Mouse (Mus musculus) neural tube, embryonic 15.5 days (tissue): ENCODE measurements around the gene Zfp36l1. TPM values are rescaled to one million over a fixed set of nuclear protein-coding genes. Genes with fewer than 3 reads are reported as not detected.

Source experiments
- ATAC-seq: fragments of 200-750 bp; cut with Nextera tagmentation; 2 replicates; pipeline ENCODE4 v1.8.0; 2017; ENCODE audit warnings: mild to moderate bottlenecking, moderate TSS enrichment, moderate library complexity; ENCODE audit not compliant: low FRiP score
- H3K27ac ChIP-seq: fragments of 300-500 bp; sonication (generic); replicated peaks from 2 replicates; pipeline ENCODE4 v1.5.1; 2015; ENCODE audit warnings: mild to moderate bottlenecking, inconsistent platforms
- H3K27me3 ChIP-seq: fragments of 300-500 bp; sonication (generic); replicated peaks from 2 replicates; pipeline ENCODE4 v1.6.1; 2015; ENCODE audit warnings: inconsistent platforms
- H3K36me3 ChIP-seq: fragments of 300-500 bp; sonication (generic); 2 replicates; pipeline ENCODE4 v1.6.1; 2015; ENCODE audit warnings: inconsistent platforms
- H3K4me1 ChIP-seq: fragments of 300-500 bp; sonication (generic); 2 replicates; pipeline ENCODE4 v1.6.1; 2015; ENCODE audit warnings: inconsistent platforms
- H3K4me2 ChIP-seq: fragments of 300-500 bp; sonication (generic); 2 replicates; pipeline ENCODE4 v1.6.1; 2015; ENCODE audit warnings: inconsistent platforms, mild to moderate bottlenecking, moderate library complexity
- H3K4me3 ChIP-seq: fragments of 300-500 bp; sonication (generic); replicated peaks from 2 replicates; pipeline ENCODE4 v1.5.1; 2015; ENCODE audit warnings: mild to moderate bottlenecking, inconsistent platforms
- H3K9ac ChIP-seq: fragments of 300-500 bp; sonication (generic); replicated peaks from 2 replicates; pipeline ENCODE4 v1.6.1; 2015; ENCODE audit warnings: mild to moderate bottlenecking, inconsistent platforms
- H3K9me3 ChIP-seq: fragments of 300-500 bp; sonication (generic); replicated peaks from 2 replicates; pipeline ENCODE4 v1.6.1; 2016; ENCODE audit warnings: inconsistent platforms
- WGBS: fragments of 180-500 bp; shearing (Covaris S2); methylation state at CpG from one replicate; pipeline ENCODE4 v1.1.7; 2015; ENCODE audit warnings: mixed read lengths; 5-methylcytosine and 5-hydroxymethylcytosine counted together
- polyA plus RNA-seq: library from polyadenylated mRNA; unstranded; fragments of >200 nt; fragmentation: Nextera tagmentation; extraction: Ambion mirVana; gene quantifications from 2 replicates; pipeline ENCODE4 v1.2.1, GENCODE M21; 2015

The Zfp36l1 gene
- polyA plus RNA-seq, 1 experiment from 2014 or later = 33.6 TPM

DNA sequence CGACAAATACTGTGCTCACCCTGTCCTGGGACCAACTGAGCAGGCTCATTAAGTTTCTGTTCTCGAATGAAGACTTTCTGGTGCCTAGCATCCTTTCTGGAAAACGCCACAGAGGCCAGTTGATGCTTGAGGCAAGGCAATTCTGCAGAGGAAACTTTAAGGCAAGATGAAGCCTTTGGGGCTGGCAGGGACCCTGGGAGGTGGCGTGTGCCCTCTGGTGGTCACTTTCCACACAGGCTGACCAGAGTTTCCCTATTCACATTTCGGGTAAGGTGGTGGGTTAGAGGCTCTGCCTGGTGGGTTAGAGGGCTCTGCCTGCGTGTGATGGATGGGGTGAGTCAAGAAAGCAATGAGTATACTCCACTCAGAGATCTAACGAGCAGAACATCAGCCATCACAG is 28.7 kb upstream of the Zfp36l1 start:
- no peak overlapping the region for H3K27ac ChIP-seq
- H3K36me3 ChIP-seq = no peaks in the 10 kb centered on the region
- no peak overlapping the region for H3K4me3 ChIP-seq
- no peak for ATAC-seq
- no peaks in the 10 kb centered on the region for H3K9me3 ChIP-seq
- H3K9ac ChIP-seq = no peak overlapping the region
- peaks cover 10% of the 10 kb centered on the region for H3K4me1 ChIP-seq
- no peaks in the 10 kb centered on the region for H3K27me3 ChIP-seq
- no peak overlapping the region for H3K4me2 ChIP-seq
- WGBS = 25% methylated on average over 7 of the region's 7 CpGs

DNA sequence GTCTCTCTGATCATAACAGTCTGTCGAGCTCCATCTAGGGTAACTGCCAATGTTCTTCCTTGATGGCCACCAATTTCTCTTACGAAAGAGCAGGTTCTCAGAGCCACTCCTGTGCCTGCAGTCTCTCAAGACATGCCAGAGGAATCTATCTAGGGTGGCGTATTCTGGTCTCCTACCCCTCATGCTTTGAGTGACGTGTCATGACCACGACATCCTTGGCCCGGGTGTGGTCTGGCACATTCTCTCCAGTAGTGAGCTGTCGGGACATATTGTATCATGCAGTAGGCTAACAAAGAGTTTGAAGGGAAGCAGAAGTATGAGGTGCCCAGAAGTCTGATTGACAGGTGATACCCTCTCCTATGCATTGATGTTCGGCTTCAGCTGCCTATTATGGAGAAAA is 28.2 kb upstream of the Zfp36l1 start:
- no peaks in the 10 kb centered on the region for H3K9me3 ChIP-seq
- H3K27me3 ChIP-seq = no peaks in the 10 kb centered on the region
- 84% methylated on average over 8 of the region's 8 CpGs for WGBS
- no peak overlapping the region for H3K27ac ChIP-seq
- peaks cover 7% of the 10 kb centered on the region for H3K4me1 ChIP-seq
- ATAC-seq = no peak
- H3K9ac ChIP-seq = no peak overlapping the region
- H3K4me2 ChIP-seq = no peak overlapping the region
- H3K36me3 ChIP-seq = no peaks in the 10 kb centered on the region
- H3K4me3 ChIP-seq = no peak overlapping the region

DNA sequence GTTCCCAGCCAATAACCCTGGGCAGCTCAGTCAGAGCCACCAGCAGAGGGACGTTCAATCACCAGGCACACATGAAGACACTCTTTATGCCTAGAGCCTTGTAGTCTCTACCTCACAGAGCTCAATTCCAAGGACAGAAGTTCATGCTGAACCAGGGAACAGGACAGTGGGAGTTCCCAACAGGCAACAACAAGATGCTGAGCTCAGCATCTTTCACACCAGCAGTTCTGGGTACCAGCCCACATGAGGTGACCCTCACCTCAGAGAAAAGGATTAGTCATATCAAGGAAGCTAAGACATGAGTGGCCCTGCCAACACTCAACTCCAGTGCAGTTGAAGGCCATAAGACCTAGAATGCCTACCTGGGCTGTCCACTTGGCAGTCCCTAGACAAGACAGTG is 24.9 kb upstream of the Zfp36l1 start:
- no peak overlapping the region for H3K9ac ChIP-seq
- H3K27me3 ChIP-seq = no peaks in the 10 kb centered on the region
- H3K4me2 ChIP-seq = no peak overlapping the region
- no peaks in the 10 kb centered on the region for H3K4me1 ChIP-seq
- H3K4me3 ChIP-seq = no peak overlapping the region
- 78% methylated on average over 1 of the region's 1 CpGs for WGBS
- H3K9me3 ChIP-seq = no peaks in the 10 kb centered on the region
- ATAC-seq = no peak
- H3K36me3 ChIP-seq = no peaks in the 10 kb centered on the region
- H3K27ac ChIP-seq = no peak overlapping the region

DNA sequence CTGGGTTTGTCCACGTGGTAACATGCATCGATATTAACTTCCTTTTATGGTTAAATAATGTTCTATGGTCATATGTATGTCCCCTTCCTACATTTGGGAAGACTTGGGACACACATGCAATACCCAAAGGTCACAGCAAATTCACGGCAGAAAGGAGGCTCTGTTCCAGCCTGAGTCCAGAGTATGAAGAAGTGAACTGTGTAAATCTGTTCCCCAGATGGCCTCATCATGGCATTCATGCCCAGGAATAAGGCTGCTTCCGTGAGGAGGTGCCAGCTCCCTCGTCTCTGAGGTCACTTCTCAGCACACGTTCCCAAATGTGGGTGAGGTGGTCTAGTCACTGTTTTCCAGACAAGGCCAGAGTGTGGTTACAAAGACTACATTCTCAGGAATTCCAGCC is 24.4 kb upstream of the Zfp36l1 start:
- Histone ChIP-seq H3K4me3 (no peak overlapping the region), H3K36me3 (no peaks in the 10 kb centered on the region), H3K4me2 (no peak overlapping the region), H3K9ac (no peak overlapping the region), H3K27me3 (no peaks in the 10 kb centered on the region), H3K27ac (no peak overlapping the region), H3K9me3 (no peaks in the 10 kb centered on the region), H3K4me1 (peaks cover under 1% of the 10 kb centered on the region)
- ATAC-seq = no peak
- 77% methylated on average over 6 of the region's 6 CpGs for WGBS

DNA sequence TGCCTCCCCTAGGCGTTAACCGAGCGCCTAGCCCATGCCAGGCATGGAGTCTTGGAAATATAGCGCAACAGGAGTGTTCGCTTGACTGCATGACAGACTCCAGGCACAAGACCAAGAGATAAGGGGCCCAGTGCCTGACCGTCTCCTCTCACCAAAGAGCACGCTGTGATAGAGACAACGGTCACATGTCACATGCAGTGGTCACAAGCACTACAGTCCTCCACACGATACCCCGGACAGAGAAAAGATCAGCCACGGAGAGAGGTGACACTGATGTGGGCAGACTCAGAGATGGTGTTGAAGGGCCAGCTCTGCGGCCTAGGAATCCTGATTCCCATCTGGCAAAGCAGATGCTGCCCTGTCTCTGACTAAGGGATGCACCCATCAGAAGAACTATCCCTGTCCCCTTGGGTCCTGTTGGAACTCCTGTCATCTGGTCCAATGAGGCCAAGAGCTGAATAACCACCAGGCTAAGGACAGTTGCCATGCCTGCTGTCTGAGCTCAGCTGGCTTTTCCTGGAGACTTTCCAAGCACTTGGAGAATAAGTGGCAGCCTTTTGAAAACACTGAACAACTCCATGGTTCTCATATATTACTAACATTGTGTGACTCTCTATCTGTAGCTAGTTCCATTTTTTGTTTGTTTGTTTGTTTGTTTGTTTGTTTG is 23.6 kb upstream of the Zfp36l1 start:
- no peak overlapping the region for H3K9ac ChIP-seq
- no peak for ATAC-seq
- no peak overlapping the region for H3K4me2 ChIP-seq
- no peaks in the 10 kb centered on the region for H3K27me3 ChIP-seq
- peaks cover 9% of the 10 kb centered on the region for H3K4me1 ChIP-seq
- 89% methylated on average over 12 of the region's 12 CpGs for WGBS
- H3K27ac ChIP-seq = no peak overlapping the region
- H3K4me3 ChIP-seq = no peak overlapping the region
- no peaks in the 10 kb centered on the region for H3K9me3 ChIP-seq
- H3K36me3 ChIP-seq = no peaks in the 10 kb centered on the region

DNA sequence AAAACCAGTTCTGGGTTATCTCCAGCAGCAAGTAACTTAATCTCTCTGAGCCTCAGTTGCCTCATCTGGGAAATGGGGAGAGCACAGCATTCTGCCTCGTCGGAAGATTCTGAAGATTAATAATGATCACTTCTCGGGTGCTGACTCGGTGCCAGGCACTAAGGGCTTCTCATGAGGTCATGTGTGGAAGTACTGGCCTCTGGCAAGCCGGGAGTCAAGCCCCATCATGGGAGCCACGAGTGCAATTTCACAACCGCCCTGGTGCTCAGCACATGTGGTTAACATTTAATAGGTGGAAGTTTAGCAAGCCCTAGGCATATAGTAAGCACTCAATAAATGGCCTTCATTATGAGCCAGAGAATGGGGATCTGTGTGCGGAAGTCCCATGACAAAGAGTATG is 22.4 kb upstream of the Zfp36l1 start:
- no peak for ATAC-seq

DNA sequence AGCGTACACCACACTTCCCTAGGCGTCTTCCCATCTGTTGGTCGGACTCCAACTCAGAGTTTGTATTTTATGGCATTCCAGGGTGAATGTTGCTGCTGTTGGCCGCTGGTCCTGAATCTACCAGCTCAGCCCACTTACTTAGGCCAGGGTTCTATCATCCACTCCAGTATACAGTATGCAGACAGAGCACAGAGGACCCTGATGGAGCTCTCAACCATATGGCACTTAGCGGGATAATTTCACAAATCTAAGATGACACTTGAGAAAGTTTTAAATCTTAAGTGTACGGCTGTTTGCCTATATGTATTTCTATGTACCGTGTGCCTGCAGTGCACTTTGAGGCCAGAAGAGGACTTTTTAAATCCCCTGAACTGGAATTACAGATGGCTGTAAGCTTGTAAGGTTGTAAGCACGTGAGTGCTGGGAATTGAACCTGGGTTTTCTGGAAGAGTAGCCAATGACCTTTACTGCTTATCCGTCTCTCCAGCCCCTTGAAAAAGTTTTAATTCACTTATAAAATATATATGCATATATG is 20.3 kb upstream of the Zfp36l1 start:
- Histone ChIP-seq H3K27me3 (no peaks in the 10 kb centered on the region), H3K27ac (peak overlapping the region; percentile 19; the same call in 1 of the 2 replicates), H3K9me3 (no peaks in the 10 kb centered on the region), H3K9ac (no peak overlapping the region; the same call in 1 of the 2 replicates), H3K36me3 (no peaks in the 10 kb centered on the region), H3K4me1 (peaks cover 31% of the 10 kb centered on the region), H3K4me2 (peak overlapping the region; percentile 75), H3K4me3 (peak overlapping the region; percentile 63)
- ATAC-seq = peak; percentile 40; the same call in 1 of the 2 replicates
- WGBS = 42% methylated on average over 9 of the region's 9 CpGs

More for the DNA sequence above, 22.4 kb upstream of the Zfp36l1 start:
- Histone ChIP-seq H3K27me3 (no peaks in the 10 kb centered on the region), H3K4me2 (no peak overlapping the region), H3K27ac (no peak overlapping the region), H3K36me3 (no peaks in the 10 kb centered on the region), H3K9ac (no peak overlapping the region), H3K9me3 (no peaks in the 10 kb centered on the region), H3K4me3 (no peak overlapping the region), H3K4me1 (peaks cover 20% of the 10 kb centered on the region)
- WGBS = 92% methylated on average over 8 of the region's 8 CpGs

DNA sequence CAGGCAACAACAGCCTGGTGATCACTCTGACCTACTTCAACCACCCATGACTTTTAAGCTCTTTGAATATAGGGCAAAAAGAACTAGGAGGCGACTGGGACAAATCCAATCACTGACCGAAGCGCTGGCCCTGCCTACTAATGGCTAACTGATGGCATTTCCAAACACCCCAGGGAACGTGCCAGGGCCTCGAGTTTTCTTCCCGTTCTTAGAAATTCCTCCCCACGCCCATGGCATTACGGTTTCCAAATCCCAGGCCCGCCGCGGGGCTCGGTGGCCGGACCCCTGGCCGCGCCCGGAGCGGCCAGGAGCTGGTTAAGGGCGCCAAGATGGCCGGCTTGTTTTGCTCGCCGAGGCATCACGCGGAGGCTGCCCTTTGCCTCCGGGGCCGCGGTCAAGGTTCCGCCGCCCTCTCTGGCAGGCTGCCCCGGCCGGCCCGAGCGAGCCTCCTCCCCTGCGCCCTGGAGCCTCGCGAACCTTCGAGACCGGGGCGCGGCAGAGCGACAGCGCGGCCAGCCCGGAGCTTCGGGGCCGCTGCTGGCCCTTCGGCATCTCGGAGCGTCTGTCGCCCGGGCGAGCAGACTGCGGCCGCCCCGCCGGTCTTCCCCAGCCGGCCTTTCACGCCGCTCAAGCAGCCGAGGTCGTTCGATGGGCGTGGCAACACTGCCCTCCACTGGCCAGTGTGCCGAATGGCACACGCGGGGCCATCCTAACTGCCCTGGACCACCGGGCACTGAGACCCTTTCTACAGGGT is 19.6 kb upstream of the Zfp36l1 start:
- Histone ChIP-seq H3K9me3 (no peaks in the 10 kb centered on the region), H3K27me3 (no peaks in the 10 kb centered on the region), H3K27ac (peak overlapping the region; percentile 95), H3K4me2 (peak overlapping the region; percentile 75), H3K4me3 (peak overlapping the region; percentile 63), H3K4me1 (peaks cover 31% of the 10 kb centered on the region), H3K36me3 (no peaks in the 10 kb centered on the region), H3K9ac (peak overlapping the region; percentile 89)
- ATAC-seq = peak; percentile 88
- under 1% methylated on average over 61 of the region's 66 CpGs for WGBS

DNA sequence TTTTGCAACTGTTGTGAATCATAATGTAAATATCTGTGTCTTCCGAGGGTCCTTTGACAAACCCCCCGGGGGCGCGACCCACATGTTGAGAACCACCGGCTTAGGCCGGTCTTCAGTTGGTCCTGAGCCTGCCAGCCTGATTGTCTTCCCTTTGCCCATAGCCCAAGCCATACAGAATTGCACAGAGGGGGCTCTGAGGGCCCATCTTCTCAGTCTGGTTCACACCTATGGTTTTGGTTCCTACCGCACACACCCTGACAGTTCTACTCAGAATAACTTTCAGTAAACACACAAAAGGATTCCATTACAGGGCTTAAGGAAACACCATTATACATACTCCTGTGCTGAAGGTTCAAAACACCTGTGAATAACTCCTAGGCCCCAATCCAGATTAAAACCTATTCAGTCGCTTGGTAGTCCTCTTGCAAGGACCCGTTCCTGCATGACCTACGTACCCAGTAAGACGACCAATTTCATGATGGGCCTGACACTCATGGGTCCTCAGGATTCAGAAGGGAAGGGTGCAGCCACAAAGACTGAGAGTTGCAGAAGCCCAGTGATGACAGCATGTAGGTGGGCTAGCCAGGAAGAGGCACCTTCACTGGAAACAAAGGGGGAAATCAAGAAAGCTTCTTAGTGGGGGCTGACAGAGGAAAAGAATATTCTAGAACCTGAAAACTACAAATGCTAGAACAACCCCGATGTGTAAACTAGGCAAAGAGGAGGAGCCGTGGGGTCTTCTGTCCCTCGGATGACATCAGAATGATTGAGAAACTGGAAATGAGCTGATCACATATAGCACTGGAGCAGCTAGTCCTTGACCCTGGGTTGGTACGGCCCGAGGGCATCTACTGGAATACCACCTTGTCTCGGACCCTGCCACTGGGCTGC is 18.8 kb upstream of the Zfp36l1 start:
- 56% methylated on average over 17 of the region's 17 CpGs for WGBS
- peak; percentile 5; the same call in 1 of the 2 replicates for ATAC-seq
- no peaks in the 10 kb centered on the region for H3K27me3 ChIP-seq

DNA sequence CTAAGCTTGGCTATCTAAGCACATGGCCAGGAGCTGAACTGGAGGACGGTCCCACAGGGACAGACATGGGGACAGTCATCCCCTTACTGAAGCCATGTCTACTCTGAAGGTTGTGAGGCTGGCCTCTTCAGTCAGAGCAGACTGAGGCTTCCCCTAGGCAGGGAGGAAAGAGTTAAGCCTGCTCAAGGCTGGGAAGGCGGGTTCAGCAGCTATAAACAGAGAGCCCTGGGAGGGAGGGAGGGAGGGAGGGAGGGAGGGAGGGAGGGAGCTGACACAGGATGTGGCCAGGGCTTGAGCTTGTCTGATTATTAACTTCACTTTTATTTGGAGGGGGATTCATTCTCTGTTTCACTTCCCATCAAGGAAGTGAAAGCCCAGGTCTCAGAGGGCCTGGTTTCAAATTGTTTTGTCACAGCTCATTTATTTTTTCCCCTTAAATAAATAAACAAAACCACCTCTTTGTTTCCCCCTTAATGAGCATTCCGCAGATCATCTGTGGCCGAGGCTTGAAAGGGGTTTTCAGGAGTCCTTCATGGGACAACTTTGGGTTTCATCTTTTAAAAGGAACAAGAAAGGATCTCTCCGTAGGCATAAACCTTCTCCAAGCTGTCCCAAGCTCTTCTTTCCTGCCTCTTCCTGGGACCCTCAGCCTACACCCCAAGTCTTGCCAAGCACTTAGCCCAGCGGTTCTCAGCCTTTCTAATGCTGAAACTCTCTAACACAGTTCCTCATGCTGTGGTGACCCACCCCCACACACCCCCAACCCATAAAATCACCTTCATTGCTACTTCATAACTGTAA is 17.9 kb upstream of the Zfp36l1 start:
- Histone ChIP-seq H3K9me3 (no peaks in the 10 kb centered on the region), H3K4me2 (peak overlapping the region; percentile 75), H3K27me3 (no peaks in the 10 kb centered on the region), H3K4me3 (no peak overlapping the region), H3K27ac (peak overlapping the region; percentile 95), H3K36me3 (no peaks in the 10 kb centered on the region), H3K9ac (peak overlapping the region; percentile 24; the same call in 1 of the 2 replicates), H3K4me1 (peaks cover 31% of the 10 kb centered on the region)
- WGBS = 10% methylated on average over 6 of the region's 6 CpGs
- ATAC-seq = peak; percentile 36; the same call in 1 of the 2 replicates

More for the DNA sequence above, 18.8 kb upstream of the Zfp36l1 start:
- Histone ChIP-seq H3K9ac (peak overlapping the region; percentile 89), H3K9me3 (no peaks in the 10 kb centered on the region), H3K4me1 (peaks cover 31% of the 10 kb centered on the region), H3K27ac (peak overlapping the region; percentile 95), H3K4me3 (peak overlapping the region; percentile 63), H3K4me2 (peak overlapping the region; percentile 75), H3K36me3 (no peaks in the 10 kb centered on the region)
